Mouse (Mus musculus) C2C12 (cell line): Measurements from ENCODE around the gene Unc5b.

Source experiments
- CTCF ChIP-seq: IDR thresholded peaks from one replicate; pipeline ENCODE4 v1.5.1; 2011; ENCODE audit not compliant: control insufficient read depth, insufficient read depth, insufficient read length
- MYOG ChIP-seq: IDR thresholded peaks from one replicate; pipeline ENCODE4 v1.6.1; 2011; ENCODE audit not compliant: control insufficient read depth, insufficient read length; ENCODE audit errors: extremely low read depth

DNA sequence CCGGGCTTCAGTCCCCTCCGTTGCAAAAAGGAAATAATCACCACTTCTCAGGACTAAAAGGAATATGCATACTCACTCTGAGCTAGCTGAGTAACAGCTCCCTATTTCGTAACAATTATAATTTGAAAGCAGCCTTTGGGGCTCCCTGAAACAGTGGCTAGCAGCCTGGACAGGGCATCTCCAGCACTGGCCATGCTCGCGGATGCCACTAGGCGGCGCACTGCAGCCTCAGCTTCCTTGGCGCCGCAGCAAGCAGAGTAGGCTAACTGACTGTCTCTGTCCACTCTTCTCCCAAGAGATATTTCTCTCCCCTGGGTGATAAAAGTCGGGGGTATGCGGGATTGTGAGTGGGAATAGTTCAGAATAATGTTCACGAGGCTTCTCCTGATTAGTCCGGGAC lies 3.6 kb upstream of the Unc5b start:
- peak; percentile 98 for TF ChIP-seq CTCF
- no peak for TF ChIP-seq MYOG
